Mouse (Mus musculus): ENCODE data around the gene Prcc.
"Not testable (repeated sequence)": the region's sequence is repeated elsewhere in the genome, so short reads cannot be mapped to it uniquely, and the experiment has no call there.

The Prcc gene

DNA sequence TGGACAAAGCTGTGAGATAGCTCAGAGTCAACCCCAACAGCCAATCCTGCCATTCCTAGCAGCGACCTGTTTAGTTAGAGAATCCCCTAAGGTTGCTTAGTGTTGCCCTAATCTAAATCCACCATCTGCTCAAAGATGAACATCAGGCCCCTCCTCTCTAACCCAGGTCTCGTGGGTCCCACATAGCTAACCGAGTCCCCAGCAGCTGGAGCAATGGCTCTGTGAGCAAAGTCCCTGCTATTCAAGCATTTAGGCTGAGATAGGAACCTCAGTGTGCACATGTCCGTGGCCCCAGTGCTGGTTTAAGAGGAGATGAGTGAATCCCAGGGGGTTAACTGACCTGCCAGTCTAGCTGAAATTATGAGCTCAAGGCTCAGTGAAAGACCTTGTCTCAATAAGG lies 39.2 kb downstream of the Prcc start:
- DNase-seq (ENCODE audit: low read depth, low spot score): no peak

DNA sequence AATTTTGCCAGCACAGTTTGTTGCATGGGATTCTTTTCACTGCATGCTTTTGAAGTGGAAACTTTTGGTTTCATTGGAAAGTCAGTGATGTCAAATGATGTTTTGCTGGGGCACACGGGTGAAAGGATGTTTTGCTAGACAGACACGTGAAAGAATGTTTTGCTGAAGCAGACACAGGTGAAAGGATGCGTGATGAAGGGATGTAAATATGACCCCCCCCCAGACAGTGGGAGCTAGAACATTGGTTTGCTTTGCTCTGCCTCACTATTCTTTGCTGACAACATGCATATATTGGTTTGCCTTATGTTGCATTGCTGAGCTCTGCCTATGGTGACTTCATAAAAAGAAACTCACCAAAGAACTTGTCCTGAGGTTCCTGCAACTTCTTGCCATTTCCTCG lies 40.4 kb downstream of the Prcc start:
- no peak for DNase-seq (ENCODE audit: low read depth, low spot score)

DNA sequence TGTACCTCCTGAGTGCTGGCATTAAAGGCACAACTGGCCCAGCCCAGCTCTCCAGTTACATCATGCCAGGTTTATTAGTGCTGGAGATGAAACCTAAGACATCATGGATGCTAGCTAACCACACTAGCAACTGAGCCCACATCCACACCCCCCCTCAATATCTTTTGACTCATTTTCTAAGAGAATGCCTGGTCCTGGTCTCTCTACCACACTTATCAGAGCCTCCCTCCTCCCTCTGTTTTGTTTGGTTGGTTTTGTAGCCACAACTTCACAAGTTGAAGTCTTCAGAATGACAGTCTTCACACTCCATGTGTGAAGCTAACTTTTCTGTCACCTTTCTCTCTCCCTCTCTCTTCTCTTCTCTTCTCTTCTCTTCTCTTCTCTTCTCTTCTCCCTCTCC lies 44.5 kb downstream of the Prcc start:
- DNase-seq (ENCODE audit: low read depth, low spot score): no peak

DNA sequence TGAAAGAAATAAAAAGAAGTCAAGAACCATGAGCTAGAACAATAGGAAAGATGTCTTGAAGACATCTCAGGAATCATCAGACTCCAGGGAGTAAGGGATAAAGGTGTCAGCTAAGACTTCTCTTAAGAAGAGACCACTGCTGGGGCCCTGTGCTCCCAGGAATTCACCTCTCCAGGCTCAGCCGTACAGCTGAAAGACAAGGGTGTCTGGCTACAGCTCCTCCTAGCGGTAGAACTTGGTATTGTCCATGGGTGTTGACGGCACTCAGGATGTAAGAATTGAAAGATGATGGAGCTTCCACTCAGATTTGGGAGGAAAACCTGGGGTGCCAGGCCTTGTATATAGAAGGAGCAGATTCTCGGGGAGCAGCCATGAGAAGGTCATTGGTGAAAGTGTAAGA lies 46.8 kb downstream of the Prcc start:
- peak; percentile 59 for DNase-seq (ENCODE audit: low read depth, low spot score)

DNA sequence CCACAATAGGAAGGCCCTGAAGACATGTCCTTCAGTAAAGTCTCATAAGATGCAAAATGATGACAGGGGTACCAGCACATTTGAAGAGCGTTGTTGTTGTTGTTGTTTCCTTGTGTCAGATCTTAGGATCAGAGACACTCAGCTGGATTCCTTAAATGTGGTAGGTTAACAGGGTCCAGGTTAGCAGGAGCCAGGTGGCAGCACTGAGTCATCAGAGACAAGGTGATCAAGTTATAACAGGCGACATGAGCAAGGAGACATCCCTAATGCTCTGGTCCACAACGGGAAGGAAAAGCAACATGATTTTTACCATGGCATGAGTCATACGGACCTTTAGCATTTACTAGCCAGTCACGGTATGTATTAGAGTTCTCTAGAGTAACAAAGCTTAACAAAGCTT lies 51.9 kb downstream of the Prcc start:
- DNase-seq (ENCODE audit: low read depth, low spot score): no peak

DNA sequence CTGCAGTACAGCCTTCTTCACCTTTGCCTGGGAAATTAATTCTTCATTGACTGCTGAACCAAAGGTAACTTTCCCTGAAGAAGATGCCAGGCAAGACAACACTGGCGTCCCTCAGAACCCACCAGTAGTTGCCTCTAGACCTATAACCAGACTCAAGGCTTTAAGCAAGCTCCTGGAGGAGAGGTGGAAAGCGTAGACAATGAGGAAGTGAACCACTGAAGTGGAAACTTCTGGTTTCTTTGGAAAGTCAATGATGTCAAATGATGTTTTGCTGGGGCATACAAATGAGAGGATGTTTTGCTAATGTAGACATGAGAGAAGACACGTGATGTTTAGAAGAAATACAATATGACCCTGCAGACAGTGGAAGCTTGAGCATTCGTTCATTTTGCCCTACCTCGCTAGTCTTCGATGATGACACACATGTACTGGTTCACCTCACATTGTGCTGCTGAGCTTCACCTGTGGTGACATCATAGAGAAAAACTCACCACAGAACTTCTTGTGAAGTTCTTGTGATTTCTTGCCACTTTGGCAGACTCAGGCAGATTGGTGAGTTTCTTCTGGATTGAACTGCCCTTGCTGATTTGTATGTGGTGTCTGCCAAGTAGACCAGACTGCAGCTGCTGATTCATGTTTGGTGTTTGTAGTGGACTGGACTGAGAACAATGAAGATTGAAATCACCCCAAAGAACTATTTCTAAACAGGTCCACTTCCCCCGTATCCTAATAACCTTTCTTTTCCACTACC lies 53.1 kb downstream of the Prcc start:
- no peak for DNase-seq (ENCODE audit: low read depth, low spot score)

DNA sequence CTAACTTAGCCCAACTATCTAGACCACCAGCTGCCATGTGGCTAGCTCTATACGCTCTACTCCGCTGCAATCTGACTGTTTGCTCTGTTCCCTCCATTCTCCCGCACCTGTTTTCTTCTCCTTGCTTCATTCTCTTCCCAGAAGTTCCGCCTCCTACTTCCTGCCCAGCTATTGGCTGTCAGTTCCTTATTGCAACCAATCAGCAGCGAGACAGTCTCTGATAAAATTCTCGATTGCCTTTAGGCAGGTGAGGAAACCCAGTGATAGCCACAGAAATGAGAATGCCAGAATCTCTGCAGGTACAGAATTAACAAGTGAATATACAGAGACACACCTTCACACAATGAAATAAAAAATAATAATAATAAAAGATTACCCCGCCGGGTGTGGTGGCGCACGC lies 56.4 kb downstream of the Prcc start:
- no peak for DNase-seq (ENCODE audit: low read depth, low spot score)

DNA sequence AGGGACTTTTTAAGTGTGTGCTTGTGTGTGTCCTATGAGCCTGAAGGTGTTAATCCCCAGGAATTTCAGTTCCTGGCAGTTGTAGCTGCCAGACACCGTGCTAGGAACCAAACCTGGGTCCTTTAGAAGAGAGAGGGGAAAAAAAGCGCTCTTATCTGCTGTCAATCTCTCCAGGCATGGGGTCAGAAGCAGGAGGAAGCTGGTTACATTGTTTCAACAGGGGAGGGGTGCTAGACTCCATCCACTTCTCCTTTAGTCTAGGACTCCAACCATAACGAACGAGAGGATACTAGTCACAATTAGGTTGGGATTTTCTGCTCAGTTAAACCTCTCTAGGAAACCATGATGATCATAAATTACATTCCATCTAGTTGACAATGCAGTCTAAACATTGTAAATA lies 57.0 kb downstream of the Prcc start:
- DNase-seq (ENCODE audit: low read depth, low spot score): no peak

DNA sequence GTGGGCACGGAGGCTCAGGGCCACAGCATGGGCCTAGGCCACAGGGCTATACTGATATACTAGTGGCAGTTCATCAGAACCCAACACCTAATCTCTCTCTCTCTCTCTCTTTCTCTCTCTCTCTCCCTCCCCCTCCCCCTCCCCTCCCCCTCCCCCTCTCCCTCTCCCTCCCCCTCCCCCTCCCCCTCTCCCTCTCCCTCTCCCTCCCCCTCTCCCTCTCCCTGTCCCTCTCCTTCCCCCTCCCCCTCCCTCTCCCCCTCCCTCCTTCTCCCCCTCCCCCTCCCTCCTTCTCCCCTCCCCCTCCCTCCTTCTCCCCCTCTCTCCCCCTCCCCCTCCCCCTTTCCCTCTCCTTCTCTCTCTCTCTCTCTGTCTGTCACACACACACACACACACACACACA lies 61.2 kb downstream of the Prcc start, which contains the start of gene Pear1:
Pear1 (minus strand) TSS at position 101 of the 400 bp plus-strand sequence.
- not testable (repeated sequence) for DNase-seq (ENCODE audit: low read depth, low spot score)

DNA sequence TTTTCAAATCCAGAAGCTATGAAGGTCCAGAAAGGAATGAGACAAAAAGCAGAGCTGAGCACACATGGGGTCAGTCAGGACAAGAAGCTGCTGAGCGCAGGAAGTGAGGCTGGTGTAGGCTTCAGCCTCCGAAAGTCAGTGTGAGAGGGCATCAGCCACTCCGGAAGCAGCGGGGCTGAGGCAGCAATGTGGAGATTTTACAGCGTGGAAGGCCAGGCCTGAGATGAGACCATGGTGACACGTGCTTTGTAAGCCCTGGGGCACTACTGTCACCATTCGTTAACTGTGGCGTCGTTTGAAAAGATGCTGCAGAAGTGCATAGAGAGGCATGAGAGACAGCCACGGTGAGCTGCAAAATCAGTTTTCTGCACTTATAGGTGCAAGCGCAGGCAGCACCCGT lies 67.2 kb downstream of the Prcc start:
- no peak for DNase-seq (ENCODE audit: low read depth, low spot score)

DNA sequence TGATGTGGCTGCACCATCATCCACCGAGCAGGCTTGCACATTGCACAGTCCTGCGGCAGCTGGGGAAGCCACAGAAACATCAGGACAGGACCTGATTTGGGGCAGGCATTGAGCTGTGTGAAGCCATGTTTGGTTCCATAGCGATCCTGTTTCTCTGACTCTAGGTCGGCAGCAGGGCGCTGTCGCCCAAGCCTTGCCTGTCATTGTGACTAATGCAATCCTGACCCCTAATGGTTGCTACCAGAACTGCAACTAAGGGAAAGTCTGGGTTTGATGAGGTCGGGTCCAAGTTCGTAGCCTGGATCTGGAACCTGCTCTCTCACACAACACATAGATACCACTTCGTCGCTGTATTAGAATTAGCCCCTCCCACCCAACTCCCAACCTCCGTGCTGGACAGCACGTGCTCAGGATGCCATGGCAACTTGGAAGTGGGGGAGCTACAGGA lies 68.7 kb downstream of the Prcc start:
- peak; percentile 75 for DNase-seq (ENCODE audit: low read depth, low spot score)

DNA sequence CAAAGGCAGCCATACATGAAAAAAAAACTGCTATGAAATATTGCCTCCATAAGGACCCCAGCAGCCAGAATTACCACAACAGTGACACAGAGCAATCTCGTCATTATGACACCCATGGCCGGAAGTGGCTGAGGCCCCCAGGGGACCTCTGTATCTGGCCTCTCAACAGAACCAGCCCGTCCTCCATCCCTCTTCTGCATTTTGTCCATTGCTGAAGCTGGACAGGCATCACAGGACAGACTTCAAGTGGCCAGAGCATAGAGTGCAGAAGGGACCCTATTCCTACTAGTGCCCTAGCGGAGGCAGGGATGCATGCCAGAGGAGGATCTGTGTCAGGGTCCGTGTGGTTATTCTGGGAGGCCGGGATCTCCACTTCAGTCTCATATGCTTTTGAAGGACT lies 69.2 kb downstream of the Prcc start:
- DNase-seq (ENCODE audit: low read depth, low spot score): no peak

DNA sequence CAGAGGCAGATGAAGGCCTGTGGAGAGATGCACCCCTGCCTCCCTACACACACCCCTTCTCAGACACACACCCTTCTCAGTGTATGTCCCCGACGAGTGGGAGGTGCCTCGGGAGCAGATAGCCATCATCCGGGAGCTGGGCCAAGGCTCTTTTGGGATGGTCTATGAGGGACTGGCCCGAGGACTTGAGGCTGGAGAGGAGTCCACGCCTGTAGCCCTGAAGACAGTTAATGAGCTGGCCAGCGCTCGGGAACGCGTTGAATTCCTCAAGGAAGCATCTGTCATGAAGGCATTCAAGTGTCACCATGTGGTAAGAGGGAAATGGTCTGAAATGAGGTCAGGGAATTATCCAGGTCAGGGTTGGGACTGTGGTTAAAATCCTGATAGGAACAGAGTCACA lies 72.5 kb downstream of the Prcc start:
- DNase-seq (ENCODE audit: low read depth, low spot score): no peak

DNA sequence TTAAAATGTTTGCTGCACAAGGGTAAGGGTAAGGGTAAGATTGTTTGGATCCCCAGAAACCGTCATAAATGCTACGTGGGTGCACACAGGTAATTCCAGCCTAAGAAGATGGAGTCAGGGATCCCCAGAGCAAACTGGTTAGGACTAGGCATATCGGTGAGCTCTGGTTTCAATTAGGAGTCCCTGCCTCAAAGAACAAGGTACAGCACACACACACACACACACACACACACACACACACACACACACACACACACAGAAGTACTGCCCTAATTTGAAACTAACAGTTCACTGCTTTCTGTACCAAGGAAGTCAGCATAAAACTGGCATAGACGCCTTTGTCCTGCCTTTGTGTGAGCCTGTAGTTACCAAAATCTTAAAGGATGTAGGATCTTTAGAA lies 73.0 kb downstream of the Prcc start:
- DNase-seq (ENCODE audit: low read depth, low spot score): no peak

DNA sequence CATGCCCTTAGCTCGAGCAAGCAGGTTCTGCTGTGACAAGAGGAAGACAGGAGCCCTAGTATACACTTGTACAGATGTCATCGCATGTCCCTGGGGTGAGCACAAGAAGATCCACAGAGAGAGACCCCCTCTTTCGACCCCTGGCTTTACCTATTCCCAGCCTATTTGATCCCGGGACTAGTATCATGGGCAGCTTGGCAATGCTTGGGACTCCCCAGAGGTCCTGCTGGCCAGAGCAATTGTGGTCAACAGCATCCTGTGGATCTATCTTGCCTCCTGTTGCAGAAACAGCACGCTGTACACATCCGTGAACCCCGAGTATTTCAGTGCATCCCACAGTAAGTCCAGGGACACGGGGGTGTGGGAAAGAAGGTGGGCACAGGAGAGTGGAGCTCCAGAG lies 74.1 kb downstream of the Prcc start:
- no peak for DNase-seq (ENCODE audit: low read depth, low spot score)

DNA sequence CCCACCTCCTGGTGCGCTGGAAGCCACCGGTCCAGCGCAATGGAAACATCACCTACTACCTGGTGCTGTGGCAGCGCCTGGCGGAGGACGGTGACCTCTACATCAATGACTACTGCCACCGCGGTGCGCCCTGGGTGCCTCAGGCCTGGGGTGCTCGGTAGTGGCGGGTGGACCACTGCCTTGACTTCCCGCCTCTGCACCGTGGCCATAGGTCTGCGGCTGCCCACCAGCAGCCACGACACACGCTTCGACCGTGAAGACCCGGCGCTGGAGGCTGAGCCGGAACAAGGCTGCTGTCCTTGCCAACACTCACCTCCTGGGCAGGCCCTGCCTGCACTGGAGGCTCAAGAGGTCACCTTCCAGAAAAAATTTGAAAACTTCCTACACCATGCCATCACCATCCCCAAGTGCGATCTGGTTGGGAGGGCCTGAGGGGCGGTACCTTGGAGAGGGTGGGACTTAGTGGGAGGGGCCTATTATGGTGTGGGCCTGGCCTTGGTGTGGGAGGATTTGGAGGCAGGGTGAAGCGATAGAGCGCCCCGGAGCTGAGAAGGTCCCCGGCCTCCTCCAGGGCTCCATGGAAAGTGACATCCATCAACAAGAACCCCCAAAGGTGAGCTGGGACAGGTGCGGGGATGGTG lies 76.0 kb downstream of the Prcc start:
- no peak for DNase-seq (ENCODE audit: low read depth, low spot score)

All from WW6 (cell line).